Mouse (Mus musculus) gastrocnemius, postnatal 10 days (tissue): ENCODE measurements around the gene Chst5. TPM values are rescaled to one million over a fixed set of nuclear protein-coding genes. Genes with fewer than 3 reads are reported as not detected.
"Not testable (repeated sequence)": the region's sequence is repeated elsewhere in the genome, so short reads cannot be mapped to it uniquely, and the experiment has no call there.

ENCODE experiments used
- DNase-seq: peaks from one replicate; pipeline ENCODE4 v3.0.0; 2021; ENCODE audit warnings: mixed read lengths
- long read RNA-seq, 2 experiments: library from polyadenylated mRNA; stranded (forward); transcript quantifications; one replicate each; pipeline ENCODE4 v2.0.0; 2021
- total RNA-seq, 2 experiments: library from RNA; stranded (reverse); gene quantifications; 2 replicates each; pipeline ENCODE4 v1.2.3; 2021

The Chst5 gene
- total RNA-seq: 1 to 10 TPM; 2.8 to 3.3 TPM
- long read RNA-seq, experiment 1, partial matches to known transcripts: 0 of 7 reads
- long read RNA-seq, experiment 1, other reads (novel, unspliced or antisense): 3 of 7 reads
- long read RNA-seq, experiment 2, transcript Chst5-201 (2 exons, 2,182 nt): major isoform, 6 of 7 reads
- long read RNA-seq, experiment 2, partial matches to known transcripts: 0 of 7 reads
- long read RNA-seq, experiment 2, other reads (novel, unspliced or antisense): 1 of 7 reads

DNA sequence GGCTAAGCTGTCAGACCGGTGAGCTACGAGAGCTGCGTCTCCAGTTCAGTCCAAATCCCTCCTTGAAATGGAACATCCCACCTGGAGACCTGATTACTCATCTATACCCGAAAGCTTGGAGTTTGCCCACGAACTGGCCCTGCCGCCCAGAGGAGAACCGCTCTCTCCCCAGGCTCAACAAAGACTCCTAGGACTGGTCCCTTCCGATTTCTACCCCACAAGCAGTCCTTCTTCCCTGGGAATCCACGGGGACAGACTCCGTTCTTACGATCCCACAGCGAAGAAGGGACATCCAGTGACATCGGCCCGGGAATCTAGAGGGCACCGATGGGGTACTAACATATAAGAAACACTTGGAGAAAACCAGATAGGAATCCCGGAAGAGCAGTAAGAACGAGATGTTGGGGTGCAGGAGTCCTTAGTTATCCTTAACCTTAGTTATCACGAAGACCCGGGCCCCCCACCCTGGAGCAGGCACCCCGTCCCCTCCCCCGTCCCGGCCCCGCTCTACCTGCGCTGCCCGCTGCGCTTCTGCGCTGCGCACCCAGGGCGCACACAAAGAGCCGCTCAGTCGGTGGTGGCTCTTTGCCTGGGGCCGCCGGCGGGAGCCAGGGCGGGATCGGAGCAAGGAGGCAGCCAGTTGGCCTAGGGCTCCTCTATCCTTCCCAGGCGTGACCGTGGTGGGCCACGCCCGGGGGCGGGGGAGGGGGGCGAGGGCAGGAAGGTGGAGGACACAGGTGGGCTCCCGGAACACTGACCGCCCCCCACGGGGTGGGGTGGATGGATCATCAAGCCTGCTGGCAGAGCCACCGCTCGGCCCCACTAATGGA is at the start of gene Chst5:
TSS of gene Chst5 (minus strand) at position 827 of the 830 bp plus-strand sequence.
- peak; percentile 55 for DNase-seq

DNA sequence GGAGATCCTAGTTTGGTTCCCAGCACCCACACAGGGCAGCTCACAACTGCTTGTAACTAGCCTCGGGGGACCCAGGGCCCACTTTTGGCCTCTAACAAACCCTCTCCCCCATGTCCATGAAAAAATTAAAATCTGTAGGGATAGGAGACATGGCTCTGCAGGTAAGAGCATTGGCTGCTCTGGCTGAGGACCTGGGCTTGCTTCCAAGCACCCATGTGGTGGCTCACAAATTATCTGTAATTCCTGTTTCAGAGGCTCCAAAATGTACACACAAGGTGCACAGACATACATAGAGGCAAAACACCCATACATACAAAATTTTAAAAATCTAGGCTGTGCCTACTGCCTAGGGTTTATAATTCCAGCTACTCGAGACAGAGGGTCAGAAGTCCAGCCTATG is 47.0 kb upstream of the Chst5 start:
- DNase-seq: no peak

DNA sequence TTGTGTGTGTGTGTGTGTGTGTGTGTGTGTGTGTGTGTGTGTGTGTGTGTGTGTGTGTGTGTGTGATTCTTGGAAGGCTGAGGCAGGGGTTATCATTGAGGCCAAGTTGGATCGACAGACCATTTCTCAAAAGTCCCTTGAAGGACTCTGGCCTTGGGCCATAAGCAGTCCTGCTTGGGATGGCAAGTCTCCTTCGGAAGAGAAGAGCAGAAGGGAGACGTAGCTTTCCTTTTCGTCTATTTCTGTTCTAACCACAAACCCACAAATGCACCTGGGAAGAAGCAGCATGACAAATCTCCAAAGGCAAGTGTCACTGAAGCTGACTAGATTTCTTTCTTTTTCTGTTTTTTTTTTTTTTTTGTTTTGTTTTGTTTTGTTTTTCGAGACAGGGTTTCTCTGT is 45.6 kb upstream of the Chst5 start:
- no peak for DNase-seq

DNA sequence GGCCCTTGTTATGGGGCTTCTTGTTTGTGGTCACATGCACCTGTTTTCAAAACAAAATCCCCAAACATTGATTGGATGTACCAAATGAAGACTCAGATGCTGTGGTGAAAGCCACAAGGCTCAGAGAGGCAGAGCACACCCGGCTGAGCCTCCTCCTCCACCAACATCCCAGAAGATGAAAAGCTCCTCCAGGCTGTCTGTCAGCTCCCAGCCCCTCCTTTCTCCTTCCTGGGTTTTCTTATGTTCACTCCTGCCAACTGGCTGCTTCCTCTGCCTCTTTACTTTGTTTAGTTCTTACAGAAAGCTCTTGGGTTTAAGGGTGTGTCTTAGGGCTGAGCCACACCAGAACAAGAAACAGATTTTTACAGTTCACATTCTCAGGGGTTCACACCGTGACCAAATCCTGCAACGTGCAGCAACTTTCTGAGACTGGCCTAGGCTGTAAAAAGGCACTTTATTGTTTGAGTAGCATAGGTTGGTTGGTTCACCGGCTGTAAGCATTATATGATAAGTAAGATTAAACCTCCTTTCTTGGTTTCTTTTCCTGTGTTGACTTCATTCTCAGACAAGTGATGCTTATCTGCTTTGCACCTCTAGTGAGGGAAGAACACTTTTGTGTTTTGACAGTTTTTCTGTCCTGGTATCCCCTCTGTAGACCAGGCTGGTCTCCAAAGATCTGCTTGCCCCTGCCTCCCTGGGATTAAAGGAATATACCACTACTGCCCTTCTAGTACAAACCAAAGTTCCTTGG is 44.8 kb upstream of the Chst5 start:
- DNase-seq: no peak

DNA sequence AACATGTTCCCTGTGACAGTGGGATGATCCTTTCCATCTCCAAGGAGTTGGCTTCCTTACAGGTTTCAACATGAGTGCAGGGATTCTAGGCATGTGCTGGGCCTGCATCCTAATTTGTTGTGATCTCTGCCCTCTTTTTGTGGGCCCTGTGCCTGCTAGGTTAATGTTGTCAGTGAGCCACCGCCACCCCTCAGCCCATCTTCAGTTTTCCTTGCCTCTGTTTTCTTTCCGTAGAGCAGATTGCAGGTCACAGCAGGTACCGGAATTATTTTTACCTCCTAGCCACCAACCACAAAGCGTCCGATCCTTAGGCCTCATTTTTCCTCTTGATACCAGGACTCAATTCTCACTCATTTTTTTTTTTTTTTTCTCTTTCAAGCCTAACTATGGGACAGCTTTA is 41.7 kb upstream of the Chst5 start:
- no peak for DNase-seq

DNA sequence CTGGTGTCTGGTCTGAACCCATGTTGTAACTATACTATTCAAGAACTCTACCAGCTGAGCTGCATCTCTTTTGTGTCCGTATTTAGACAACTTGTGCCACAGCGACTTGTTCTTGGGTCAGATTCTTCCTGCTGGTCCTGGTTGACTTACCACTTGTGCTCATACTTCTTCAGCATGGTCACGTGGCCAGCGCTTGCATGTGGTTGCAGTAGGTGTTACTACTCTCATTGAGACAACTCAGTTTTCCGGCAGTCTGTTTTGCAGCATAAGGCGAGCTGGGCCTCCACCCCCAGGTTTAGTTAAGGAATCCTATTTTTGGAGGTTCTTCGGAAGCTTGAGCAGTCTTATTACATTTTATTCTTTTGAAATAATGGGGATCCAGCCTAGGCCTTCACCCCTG is 41.1 kb upstream of the Chst5 start:
- DNase-seq: no peak

DNA sequence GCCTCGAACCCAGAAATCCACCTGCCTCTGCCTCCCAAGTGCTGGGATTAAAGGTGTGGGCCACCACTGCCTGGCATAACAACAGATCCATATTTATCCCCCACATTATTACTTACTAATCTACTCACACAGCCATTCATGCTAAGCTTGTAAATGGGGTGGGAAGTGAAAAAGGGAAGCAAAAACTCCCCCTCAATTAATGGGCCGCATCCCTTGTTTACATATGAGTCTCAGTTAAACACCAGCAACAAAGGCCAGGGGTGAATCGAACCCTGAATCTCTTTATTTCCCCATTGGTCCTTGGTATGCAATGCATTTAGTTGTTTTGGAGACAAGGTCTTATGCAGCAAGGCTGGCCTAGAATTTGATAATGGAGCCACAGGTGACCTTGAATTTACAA is 40.6 kb upstream of the Chst5 start:
- no peak for DNase-seq

DNA sequence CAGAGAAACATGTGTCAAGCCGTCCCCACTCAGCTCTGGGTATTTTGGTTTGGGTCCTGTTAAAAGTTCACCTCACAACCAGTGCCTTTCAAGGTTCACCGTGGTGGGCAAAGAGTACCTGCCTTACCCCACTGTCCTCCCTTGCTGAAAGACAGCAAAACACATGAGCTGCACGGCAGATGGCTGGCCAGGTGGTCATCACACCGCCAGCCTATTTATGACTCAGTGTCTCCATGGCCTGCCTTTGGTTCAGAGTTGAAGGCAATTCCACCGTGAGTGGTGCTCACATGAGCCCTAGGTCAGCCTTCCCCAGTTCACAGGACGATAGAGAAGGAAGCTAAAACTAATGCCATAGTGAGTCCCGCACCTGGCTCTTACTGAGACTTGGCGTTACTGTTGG is 37.7 kb upstream of the Chst5 start:
- no peak for DNase-seq

DNA sequence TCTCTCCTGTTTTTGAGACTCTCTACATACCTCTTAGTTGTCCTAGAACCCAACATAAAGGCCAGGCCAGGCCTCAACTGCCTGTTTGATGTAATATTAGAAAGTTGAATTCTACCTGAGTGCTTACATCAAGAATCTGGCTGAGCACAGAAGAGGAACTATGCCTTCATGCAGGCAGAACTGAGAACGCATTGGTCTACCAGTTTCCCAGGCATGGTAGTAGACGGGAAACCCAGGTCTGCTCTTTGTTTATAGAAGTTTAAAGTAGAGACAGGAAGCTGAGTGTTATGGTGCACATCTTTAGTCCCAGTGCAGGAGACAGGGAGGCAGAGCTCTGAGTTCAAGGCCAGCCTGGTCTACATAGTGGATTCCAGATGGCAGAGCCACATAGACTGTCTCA is 36.9 kb upstream of the Chst5 start:
- no peak for DNase-seq

DNA sequence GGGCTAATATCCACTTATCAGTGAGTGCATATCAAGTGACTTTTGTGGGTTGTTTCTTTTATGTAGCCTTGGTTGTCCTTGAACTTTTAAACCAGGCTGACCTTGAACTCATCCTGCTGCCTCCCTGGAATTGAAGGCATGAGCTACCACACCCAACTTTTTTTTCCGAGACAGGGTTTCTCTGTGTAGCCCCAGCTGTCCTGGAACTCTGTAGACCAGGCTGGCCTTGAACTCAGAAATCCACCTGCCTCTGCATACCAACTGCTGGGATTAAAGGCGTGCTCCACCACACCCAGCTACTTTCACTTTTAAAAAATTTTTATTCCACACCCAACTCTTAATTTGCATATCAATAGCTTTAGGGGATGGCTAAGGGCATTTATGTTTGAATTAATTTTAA is 33.3 kb upstream of the Chst5 start:
- no peak for DNase-seq

DNA sequence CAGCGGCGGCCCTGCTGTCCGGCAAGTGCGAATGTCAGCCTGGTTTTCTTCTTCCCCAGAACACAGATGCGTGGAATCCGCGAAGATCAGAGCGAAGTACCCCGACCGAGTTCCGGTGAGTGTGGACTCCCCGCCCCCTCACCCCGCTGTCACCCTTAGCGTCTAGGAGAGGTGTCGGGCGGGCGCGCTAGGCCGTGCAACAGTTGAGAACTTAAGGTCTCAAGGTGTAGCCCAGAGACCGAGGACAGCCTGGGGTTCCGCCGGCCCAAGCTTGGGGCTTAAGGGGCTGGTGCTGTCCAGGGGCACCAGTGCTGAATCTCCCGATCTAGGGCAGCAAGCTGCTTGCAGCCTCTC is 30.8 kb upstream of the Chst5 start:
- peak; percentile 59 for DNase-seq

DNA sequence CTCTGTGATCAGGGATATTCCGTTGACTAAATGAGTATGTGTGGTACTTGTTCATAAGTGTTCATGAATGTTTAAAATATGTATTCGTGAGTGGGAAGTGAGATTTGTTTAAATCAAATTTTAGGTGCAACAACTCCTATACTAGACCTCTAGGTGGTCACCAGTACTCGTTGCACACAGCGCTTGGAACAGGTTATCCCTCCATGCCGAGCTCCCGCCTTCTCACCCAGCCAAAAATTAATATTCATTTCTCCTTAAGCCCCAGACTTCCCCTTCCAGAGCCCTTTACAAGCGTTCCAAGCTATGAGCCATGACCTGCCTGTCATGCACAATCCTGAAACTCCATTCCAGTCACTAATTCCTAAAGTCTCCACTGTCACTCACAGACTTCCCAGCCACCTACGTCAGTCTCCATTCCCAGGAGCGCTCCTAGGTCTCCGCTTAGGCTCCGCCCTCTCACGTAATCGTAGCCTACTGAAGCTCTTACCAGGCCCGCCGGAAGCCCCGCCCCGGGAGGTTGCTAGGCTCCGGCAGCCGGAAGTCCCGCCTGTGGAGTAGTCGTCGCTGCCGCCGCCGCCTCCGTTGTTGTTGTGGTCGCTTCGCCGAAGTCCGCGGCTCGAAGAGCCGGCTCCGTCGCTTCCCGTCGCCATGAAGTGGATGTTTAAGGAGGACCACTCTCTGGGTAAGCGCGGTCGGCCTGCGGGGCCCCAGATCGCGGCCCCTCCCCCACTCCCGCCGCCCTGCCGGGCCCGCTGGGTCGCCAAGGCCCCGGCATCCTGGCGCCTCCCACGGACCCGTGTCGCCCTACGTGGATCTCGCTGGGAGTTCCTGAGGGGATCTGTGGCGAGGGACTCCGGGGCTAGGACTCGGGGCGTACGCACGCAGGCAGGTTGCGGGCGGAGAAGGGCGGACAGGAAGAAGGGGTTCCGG is 30.2 kb upstream of the Chst5 start, which contains the start of gene Gabarapl2:
TSS of gene Gabarapl2 (plus strand) at position 533 of the 930 bp plus-strand sequence.
- DNase-seq: peak; percentile 95

DNA sequence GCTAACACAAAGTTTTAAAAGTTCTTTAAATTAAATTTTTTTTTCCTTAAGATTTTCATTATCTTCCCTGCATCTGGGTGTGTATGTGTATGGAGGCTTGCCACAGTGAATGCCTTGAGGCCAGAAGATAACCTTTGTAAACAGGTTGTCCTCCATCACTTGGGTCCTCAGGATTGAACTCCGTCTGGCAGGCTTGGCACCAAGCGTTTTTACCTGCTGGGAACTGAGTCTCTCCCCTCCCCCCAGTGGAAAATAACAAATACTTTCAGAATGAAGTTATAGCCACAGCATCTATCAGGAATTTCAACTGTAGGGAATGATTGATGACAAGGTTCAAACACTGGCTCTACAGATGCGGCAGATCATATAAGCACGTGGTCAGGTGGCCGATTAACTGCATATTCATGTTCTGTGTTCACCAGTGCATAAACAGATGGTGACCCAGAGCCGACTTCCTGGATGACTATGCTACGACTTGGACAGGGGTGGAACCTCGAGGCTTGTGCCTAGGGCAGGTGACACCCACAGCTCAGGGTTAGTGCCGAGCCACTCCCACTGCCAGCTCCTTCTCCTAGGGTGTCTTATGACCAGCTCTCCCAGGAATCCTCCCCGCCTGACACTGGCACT is 29.4 kb upstream of the Chst5 start:
- DNase-seq: peak; percentile 20

DNA sequence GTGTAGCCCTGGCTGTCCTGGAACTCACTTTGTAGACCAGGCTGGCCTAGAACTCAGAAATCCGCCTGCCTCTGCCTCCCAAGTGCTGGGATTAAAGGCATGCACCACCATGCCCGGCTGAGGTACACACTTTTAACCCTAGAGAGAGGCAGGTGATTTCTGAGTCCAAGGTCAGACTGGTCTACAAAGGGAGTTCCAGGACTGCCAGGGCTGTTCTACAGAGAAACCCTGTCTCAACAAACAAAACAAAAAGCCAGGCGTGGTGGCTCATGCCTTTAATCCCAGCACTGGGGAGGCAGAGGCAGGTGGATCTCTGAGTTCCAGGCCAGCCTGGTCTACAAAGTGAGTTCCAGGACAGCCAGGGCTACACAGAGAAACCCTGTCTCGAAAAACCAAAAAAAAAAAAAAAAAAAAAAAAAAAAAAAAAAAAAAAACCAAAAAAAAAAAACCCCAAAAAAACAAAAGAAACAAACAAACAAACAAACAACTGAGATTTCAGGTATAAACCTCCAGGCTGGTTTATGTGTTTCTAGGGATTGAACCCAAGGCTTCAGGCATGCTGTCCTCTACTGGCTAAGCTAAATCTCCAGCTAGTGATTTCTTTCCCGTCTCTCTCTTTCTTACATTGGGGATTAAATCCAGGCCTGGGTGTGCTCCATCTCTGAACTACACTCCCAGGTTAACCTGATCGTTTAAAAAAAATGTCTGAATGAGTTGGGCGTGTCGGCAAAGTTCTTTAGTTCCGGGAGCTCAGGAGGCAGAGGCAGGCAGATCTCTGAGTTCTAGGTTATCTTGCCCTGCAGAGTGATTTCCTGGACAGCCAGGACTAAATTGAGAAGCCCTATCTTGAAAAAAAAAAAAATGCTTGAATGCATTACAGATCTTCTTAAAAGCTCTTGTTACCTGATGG is 28.1 kb upstream of the Chst5 start:
- not testable (repeated sequence) for DNase-seq

DNA sequence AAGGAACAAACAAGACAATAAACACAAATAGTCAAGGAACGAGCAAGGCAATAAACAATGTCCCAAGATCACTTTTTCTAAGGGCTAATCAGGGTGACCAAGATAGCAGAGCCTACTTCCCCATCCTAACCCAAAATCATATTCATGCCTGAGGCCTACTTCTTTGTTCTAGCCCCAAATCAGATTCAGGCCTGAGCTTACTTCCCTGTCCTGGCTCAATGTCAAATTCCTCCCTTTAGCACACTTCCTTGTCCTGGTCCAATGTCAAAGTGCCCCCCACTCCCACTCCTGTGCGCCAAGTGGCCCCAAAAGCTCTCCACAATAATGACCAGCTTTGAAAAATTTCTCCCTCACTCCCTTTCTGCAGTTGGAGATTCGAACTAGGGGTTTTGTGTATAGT is 26.9 kb upstream of the Chst5 start:
- no peak for DNase-seq

DNA sequence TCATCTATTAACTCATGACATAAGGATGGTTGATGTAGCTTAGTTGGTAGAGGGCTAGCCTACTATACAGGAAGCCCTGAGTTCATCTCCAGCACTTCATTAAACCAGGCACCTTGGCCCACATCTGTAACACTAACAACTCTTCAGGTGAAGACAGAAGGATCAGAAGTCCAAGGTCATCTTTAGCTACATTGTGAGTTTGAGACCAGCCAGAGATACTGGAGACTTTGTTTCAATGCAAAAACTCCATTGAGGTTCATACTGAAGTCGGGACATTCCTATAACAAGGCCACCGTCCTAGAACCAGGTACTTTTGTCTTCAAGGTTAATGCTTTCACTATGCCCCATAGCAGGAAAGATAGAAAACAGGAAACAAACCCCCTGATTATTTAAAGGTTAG is 24.0 kb upstream of the Chst5 start:
- DNase-seq: no peak

DNA sequence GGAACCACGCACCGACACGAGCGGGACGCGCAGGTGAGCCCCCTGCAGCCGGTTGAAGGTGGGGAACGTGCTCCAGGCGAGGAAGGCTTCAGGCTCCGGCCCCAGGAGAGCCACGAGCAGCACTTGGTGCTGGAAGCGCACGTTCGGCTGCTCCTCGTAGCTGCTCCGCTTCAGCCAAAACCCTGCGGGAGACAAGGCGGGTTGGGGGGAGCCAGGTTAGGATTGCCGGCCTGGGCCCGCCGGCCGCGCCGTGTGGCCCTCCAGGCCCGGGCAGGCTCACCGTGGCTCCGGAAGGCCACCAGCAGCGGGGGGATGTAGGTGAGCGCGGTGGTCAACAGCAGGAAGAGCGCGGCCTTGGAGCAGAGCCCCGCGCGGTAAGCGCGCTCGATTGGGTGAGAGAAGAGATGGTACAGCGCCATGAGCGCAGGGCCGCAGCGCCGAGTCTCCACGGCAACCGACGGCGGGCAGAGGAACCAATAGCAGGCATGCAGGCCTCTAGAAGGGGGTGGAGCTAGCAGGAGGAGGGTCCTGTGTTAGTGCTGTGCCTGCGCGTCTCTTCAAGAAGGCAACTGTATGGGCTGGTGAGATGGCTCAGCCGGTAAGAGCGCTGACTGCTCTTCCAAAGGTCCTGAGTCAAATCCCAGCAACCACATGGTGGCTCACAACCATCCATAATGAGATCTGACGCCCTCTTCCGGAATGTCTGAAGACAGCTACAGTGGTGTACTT is 23.3 kb upstream of the Chst5 start, which contains the start of gene Tmem231:
TSS of gene Tmem231 (minus strand) at position 534 of the 729 bp plus-strand sequence.
- DNase-seq: peak; percentile 78

DNA sequence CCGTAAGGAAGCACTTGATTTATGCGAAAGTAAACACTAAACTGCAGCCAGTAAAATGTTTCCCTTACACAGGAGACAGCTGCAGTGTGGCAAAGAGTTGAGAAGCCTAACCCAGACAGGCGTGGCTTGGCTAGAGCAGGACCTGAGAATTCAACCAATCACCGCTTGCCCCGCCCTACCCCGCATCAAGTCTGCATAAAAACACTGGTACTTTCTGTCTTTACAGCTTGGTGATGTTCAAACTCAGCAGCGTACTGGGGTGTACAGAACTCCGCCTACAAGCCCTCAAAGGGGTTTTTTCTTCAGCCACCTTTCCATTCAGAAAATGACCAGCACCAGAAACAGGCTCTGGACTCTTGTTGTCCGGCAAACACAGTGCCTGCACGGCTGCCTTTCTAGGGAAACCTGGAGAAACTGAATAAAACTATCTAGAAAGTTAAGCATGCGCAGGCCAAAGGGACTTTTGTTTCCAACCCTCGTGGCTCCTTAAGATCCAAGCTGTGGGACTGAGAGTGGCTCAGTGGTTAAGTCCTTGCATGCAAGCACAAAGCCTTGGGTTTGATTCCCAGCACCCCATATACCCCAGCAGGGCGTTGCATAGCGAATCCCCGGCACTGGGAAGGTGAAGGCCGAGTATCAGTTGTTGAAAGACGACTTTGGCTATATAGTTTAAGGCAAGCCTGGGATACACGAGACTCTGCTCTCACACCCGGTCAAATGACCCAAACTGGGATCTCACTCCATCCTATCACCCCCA is 22.5 kb upstream of the Chst5 start:
- peak; percentile 58 for DNase-seq

DNA sequence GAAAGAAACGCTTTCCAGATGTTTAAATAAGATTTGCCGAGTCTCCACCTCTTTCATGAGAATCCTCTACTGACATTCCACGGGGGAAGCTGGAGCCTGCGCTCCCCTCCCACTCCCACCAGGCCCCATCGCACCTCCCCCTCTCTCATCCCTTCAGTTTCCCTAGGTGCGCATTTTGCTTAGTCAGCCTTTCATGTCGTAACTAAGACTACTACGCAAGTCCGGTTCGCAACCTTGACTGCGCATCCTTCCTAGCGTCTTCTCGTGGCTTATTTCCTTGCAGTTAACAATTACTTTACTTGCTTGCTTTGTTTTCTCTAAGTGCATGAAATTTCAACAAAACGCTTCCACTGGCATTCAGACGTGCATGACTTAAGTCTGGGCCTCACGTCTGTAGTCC is 21.5 kb upstream of the Chst5 start:
- no peak for DNase-seq
